Mouse (Mus musculus) CH12.LX (cell line): ENCODE data around the gene Prrg2. TPM values are rescaled to one million over a fixed set of nuclear protein-coding genes. Genes with fewer than 3 reads are reported as not detected.

Experiments used
- DNase-seq: peaks from one replicate; pipeline ENCODE4 v3.0.0-alpha.2; 2013; ENCODE audit errors: extremely low read depth
- H3K27ac ChIP-seq: 2 replicates; pipeline ENCODE4 v1.5.1; 2012; ENCODE audit warnings: low read depth, mild to moderate bottlenecking, control low read depth, moderate library complexity; ENCODE audit not compliant: insufficient read depth
- H3K27me3 ChIP-seq: replicated peaks from 2 replicates; pipeline ENCODE3; 2012; ENCODE audit warnings: inconsistent platforms
- H3K36me3 ChIP-seq, 2 experiments: replicated peaks in 1 of 2; 2 replicates each; pipeline versions ENCODE3 to v1.6.1; 2012; ENCODE audit warnings: inconsistent platforms in 1 of 2, low read length in 1 of 2, mild to moderate bottlenecking in 1 of 2, mixed read lengths in 1 of 2, moderate library complexity in 1 of 2; ENCODE audit not compliant: control insufficient read depth in 1 of 2, insufficient read depth in 1 of 2
- H3K4me1 ChIP-seq, 2 experiments: 2 replicates each; pipeline ENCODE4 v1.6.1; 2012; ENCODE audit warnings: inconsistent platforms in 1 of 2, moderate library complexity in 1 of 2; ENCODE audit not compliant: insufficient read depth in 2 of 2, control insufficient read depth in 1 of 2
- H3K4me2 ChIP-seq: 2 replicates; pipeline ENCODE4 v1.6.1; 2012; ENCODE audit warnings: low read depth, mild to moderate bottlenecking, control low read depth; ENCODE audit not compliant: poor library complexity, insufficient read depth, severe bottlenecking
- H3K4me3 ChIP-seq, 3 experiments: fragments of 150-350 bp in 1 of 3; sonication (generic) in 1 of 3; replicated peaks in 1 of 3; 2 replicates each; pipeline versions ENCODE3 to v1.5.1; 2011 to 2012; ENCODE audit warnings: low read depth in 2 of 3, low read length in 2 of 3, mild to moderate bottlenecking in 2 of 3, moderate library complexity in 2 of 3, control low read depth in 1 of 3, improper control_type of control experiment in 1 of 3, inconsistent platforms in 1 of 3, mixed read lengths in 1 of 3; ENCODE audit not compliant: poor library complexity in 1 of 3
- H3K79me2 ChIP-seq: replicated peaks from 2 replicates; pipeline ENCODE4 v1.6.1; 2012; ENCODE audit warnings: mild to moderate bottlenecking, moderate library complexity; ENCODE audit not compliant: control insufficient read depth, poor library complexity, insufficient read depth, severe bottlenecking; ENCODE audit errors: extremely low read depth
- H3K9ac ChIP-seq: 2 replicates; pipeline ENCODE4 v1.6.1; 2012; ENCODE audit warnings: low read depth, mild to moderate bottlenecking, control low read depth, moderate library complexity; ENCODE audit not compliant: insufficient read depth
- H3K9me3 ChIP-seq: replicated peaks from 2 replicates; pipeline ENCODE3; 2012; ENCODE audit warnings: low read length, inconsistent platforms, mixed read lengths
- CHD2 ChIP-seq: IDR thresholded peaks from 2 replicates; pipeline ENCODE4 v1.6.1; 2011; ENCODE audit warnings: low read length, improper control_type of control experiment
- CTCF ChIP-seq, 2 experiments: IDR thresholded peaks in 1 of 2; conservative IDR thresholded peaks in 1 of 2; 2 replicates each; pipeline ENCODE4 v1.5.1; 2011 to 2012; ENCODE audit warnings: low read depth in 2 of 2, low read length in 2 of 2, improper control_type of control experiment in 1 of 2, inconsistent platforms in 1 of 2, mild to moderate bottlenecking in 1 of 2, moderate library complexity in 1 of 2
- E2F4 ChIP-seq: IDR thresholded peaks from 2 replicates; pipeline ENCODE4 v1.6.1; 2011; ENCODE audit warnings: low read depth, low read length, improper control_type of control experiment; ENCODE audit not compliant: insufficient replicate concordance
- ELF1 ChIP-seq: IDR thresholded peaks from 2 replicates; pipeline ENCODE4 v1.6.1; 2014; ENCODE audit warnings: low read depth, mild to moderate bottlenecking, inconsistent platforms, low read length, improper control_type of control experiment
- ETS1 ChIP-seq: conservative IDR thresholded peaks from 2 replicates; pipeline ENCODE4 v1.6.1; 2012; ENCODE audit warnings: low read depth, mild to moderate bottlenecking, inconsistent platforms, low read length, improper control_type of control experiment, moderate library complexity
- JUN ChIP-seq: IDR thresholded peaks from 2 replicates; pipeline ENCODE4 v1.6.1; 2011; ENCODE audit warnings: low read depth, mild to moderate bottlenecking, low read length, improper control_type of control experiment, moderate library complexity; ENCODE audit not compliant: insufficient read depth
- KAT2A ChIP-seq: IDR thresholded peaks from 2 replicates; pipeline ENCODE4 v1.6.1; 2012; ENCODE audit warnings: low read length, improper control_type of control experiment, inconsistent platforms; ENCODE audit not compliant: insufficient replicate concordance
- MAFK ChIP-seq: IDR thresholded peaks from 2 replicates; pipeline ENCODE4 v1.6.1; 2011; ENCODE audit warnings: low read length, improper control_type of control experiment; ENCODE audit not compliant: insufficient replicate concordance
- MAZ ChIP-seq: IDR thresholded peaks from 2 replicates; pipeline ENCODE4 v1.6.1; 2012; ENCODE audit warnings: low read depth, mild to moderate bottlenecking, inconsistent platforms, low read length, improper control_type of control experiment, moderate library complexity
- MYC ChIP-seq: IDR thresholded peaks from 2 replicates; pipeline ENCODE4 v1.6.1; 2011; ENCODE audit warnings: low read depth, mild to moderate bottlenecking, improper control_type of control experiment, low read length
- NELFE ChIP-seq: IDR thresholded peaks from 2 replicates; pipeline ENCODE4 v1.6.1; 2011; ENCODE audit warnings: low read depth, low read length, improper control_type of control experiment
- POLR2AphosphoS2 ChIP-seq: IDR thresholded peaks from 2 replicates; pipeline ENCODE4 v1.6.1; 2011; ENCODE audit warnings: low read depth, low read length, improper control_type of control experiment
- RAD21 ChIP-seq: IDR thresholded peaks from 2 replicates; pipeline ENCODE4 v1.6.1; 2011; ENCODE audit warnings: low read depth, mild to moderate bottlenecking, low read length, improper control_type of control experiment, moderate library complexity
- RCOR1 ChIP-seq: conservative IDR thresholded peaks from 2 replicates; pipeline ENCODE4 v1.6.1; 2012; ENCODE audit warnings: low read depth, mild to moderate bottlenecking, inconsistent platforms, low read length, improper control_type of control experiment
- SMC3 ChIP-seq: IDR thresholded peaks from 2 replicates; pipeline ENCODE4 v1.6.1; 2011; ENCODE audit warnings: low read depth, low read length, improper control_type of control experiment
- TCF12 ChIP-seq: IDR thresholded peaks from 2 replicates; pipeline ENCODE4 v1.6.1; 2014; ENCODE audit warnings: low read depth, mild to moderate bottlenecking, inconsistent platforms, low read length, improper control_type of control experiment
- UBTF ChIP-seq: IDR thresholded peaks from 2 replicates; pipeline ENCODE4 v1.6.1; 2012; ENCODE audit warnings: low read depth, mild to moderate bottlenecking, inconsistent platforms, low read length, improper control_type of control experiment, moderate library complexity
- USF1 ChIP-seq: IDR thresholded peaks from 2 replicates; pipeline ENCODE4 v1.6.1; 2014; ENCODE audit warnings: low read depth, mild to moderate bottlenecking, inconsistent platforms, low read length, improper control_type of control experiment
- ZC3H11A ChIP-seq: IDR thresholded peaks from 2 replicates; pipeline ENCODE4 v1.6.1; 2012; ENCODE audit warnings: low read depth, mild to moderate bottlenecking, inconsistent platforms, low read length, improper control_type of control experiment
- dilution Hi-C: fragments of 300-500 bp; cut with MboI; formaldehyde crosslinking; loops from 2 replicates; pipeline ENCODE4 v1.14.3; 2020; ENCODE audit warnings: low sequenced_read_pairs; ENCODE audit not compliant: extremely low pct_unique_long_range_greater_than_20kb, extremely low pct_ligation_motif_present
- in situ Hi-C: fragments of 300-500 bp; cut with MboI; formaldehyde crosslinking; loops from 3 replicates; pipeline ENCODE4 v1.14.3; 2019; ENCODE audit warnings: low sequenced_read_pairs, low pct_ligation_motif_present, low pct_unique_long_range_greater_than_20kb, mixed read lengths
- polyA plus RNA-seq: library from polyadenylated mRNA; unstranded; fragments of >175 nt; gene quantifications from 2 replicates; pipeline ENCODE4 v1.2.1, GENCODE M21; 2012; ENCODE audit warnings: low read depth; ENCODE audit not compliant: insufficient read length
- total RNA-seq, 2 experiments: library from RNA; depleted of rRNA; stranded (reverse); fragments of 300-350 nt in 1 of 2; fragments of >200 nt in 1 of 2; gene quantifications; 2 replicates each; pipeline ENCODE4 v1.2.3; 2012 to 2014

Gene Prrg2
- total and polyA plus RNA-seq, 3 experiments, result 6.7 to 7.2 (median 7.1) TPM

- no peaks in the 10 kb centered on the region for H3K4me1 ChIP-seq
- in situ Hi-C loops, result no loop called here
- no peak for TF ChIP-seq ELF1
- no peak for TF ChIP-seq E2F4
- no peak for TF ChIP-seq UBTF
- TF ChIP-seq MYC, result no peak
- no peak for TF ChIP-seq NELFE
- TF ChIP-seq RCOR1, result no peak
- TF ChIP-seq MAFK, result no peak
- TF ChIP-seq SMC3, result peak; percentile 91
- TF ChIP-seq ZC3H11A, result no peak
- no peak for TF ChIP-seq ETS1
- peak; percentile 84 to 86 for TF ChIP-seq CTCF (conservative IDR thresholded peaks at IDR 0.05 in 1 of 2, IDR thresholded peaks at IDR 0.05 in 1 of 2; ENCODE audit: low read depth in 2 of 2, low read length in 2 of 2)
- TF ChIP-seq RAD21, result peak; percentile 62
- no peak for TF ChIP-seq MAZ
- TF ChIP-seq, all 38 proteins: peak for 3
- H3K9ac ChIP-seq, result no peak overlapping the region
- H3K27me3 ChIP-seq, result no peaks in the 10 kb centered on the region
- H3K27ac ChIP-seq, result no peak overlapping the region
- no peaks in the 10 kb centered on the region; the same call in none of the 2 replicates for H3K79me2 ChIP-seq
- no peak overlapping the region for H3K4me3 ChIP-seq
- H3K4me2 ChIP-seq, result no peak overlapping the region
- dilution Hi-C loops, result no loop called here
- DNase-seq, result peak; percentile 54
- H3K36me3 ChIP-seq, result peaks cover 72 to 98% of the 10 kb centered on the region in 2 experiments
- no peaks in the 10 kb centered on the region for H3K9me3 ChIP-seq
Measured at GRCm38 (mm10) chr7:45037720-45038361, 24.6 kb downstream of the Prrg2 start.

- Histone ChIP-seq H3K4me1 (no peaks in the 10 kb centered on the region), H3K27ac (no peak overlapping the region), H3K9me3 (no peaks in the 10 kb centered on the region), H3K9ac (no peak overlapping the region), H3K27me3 (no peaks in the 10 kb centered on the region), H3K79me2 (no peaks in the 10 kb centered on the region; the same call in none of the 2 replicates), H3K36me3 (peaks cover 70 to 96% of the 10 kb centered on the region in 2 experiments), H3K4me2 (no peak overlapping the region), H3K4me3 (no peak overlapping the region)
- dilution Hi-C loops, result no loop called here
- in situ Hi-C loops, result no loop called here
- TF ChIP-seq RAD21 (no peak), USF1 (no peak), E2F4 (no peak), JUN (no peak), RCOR1 (no peak), POLR2AphosphoS2 (no peak), ELF1 (no peak), NELFE (no peak), TCF12 (no peak), KAT2A (no peak), CHD2 (no peak)
- no peak for DNase-seq
Measured at GRCm38 (mm10) chr7:45036702-45037101, 25.8 kb downstream of the Prrg2 start.
